Comparison of ENCODE assay signal across 10 mouse cellular contexts in the genomic region with DNA sequence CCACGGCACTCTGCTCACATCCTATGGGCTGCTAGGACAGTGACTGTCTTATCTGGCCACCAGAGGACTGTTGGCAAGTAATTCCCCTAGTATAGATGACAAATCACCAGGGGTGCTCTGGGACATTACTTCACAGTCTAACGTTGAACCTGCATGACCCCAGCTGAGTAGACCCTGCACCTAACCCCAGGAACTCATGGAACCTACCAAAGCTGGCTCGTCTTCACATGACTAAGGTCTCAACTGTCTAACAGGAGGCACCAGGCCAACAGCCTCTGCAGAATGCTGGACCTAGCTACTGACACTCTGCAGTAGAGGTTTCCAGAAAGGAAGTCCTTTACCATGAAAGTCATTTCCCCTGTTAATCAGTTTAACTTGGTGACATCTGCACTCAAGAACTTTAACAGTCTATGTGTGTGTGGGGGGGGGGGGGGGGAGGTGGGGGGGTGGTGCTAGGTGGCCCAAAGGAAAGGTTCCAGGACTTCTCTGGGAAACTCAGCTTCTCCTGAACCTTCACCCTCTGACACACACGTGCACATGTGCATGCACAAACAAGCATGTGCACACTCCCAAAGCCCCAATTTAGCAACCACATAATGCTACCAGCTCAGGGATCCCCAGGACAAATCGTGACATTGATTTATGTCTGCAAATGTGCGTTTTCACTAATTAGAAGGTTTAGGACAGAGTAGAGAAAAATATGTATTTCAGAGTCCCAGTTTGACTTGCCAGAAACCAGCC. TPM values are rescaled to one million over a fixed set of nuclear protein-coding genes. Genes with fewer than 3 reads are reported as not detected.
DNase-seq lines count a peak whose midpoint lies in the region; ATAC-seq and TF ChIP-seq lines count a peak whose summit lies in the region.
"Had no signal": no experiment of that assay in that cellular context is flagged by ENCODE, and none has a peak within 500 bp of the region (broad histone marks: within the 10 kb centered on the region; RNA-seq: fewer than 3 reads in every experiment).

No protein-coding gene starts in this region.

- H3K4me3 ChIP-seq in heart, adult 2 months: peak overlapping the region; percentile 30
- H3K4me3 ChIP-seq in thymus, adult 2 months (ENCODE audit: control insufficient read depth, insufficient read depth, low read length): no peak overlapping the region
- no peak overlapping the region for H3K4me3 ChIP-seq in forebrain, embryonic 14.5 days (ENCODE audit: low read depth, low read length)
- H3K4me3 ChIP-seq: neural tube, embryonic 13.5 days had no signal

- H3K4me2 ChIP-seq in forebrain, embryonic 14.5 days (ENCODE audit: low read length): no peak overlapping the region
- H3K4me2 ChIP-seq: neural tube, embryonic 13.5 days had no signal

- H3K4me1 ChIP-seq in heart, adult 2 months (ENCODE audit: control insufficient read depth, insufficient read depth, low read length): peaks cover 42% of the 10 kb centered on the region
- H3K4me1 ChIP-seq in thymus, adult 2 months (replicated peaks; ENCODE audit: control insufficient read depth, insufficient read depth, low read length): peaks cover 55% of the 10 kb centered on the region
- peaks cover 3% of the 10 kb centered on the region; the same call in 1 of the 2 replicates for H3K4me1 ChIP-seq in forebrain, embryonic 14.5 days (ENCODE audit: control insufficient read depth, insufficient read depth, low read length)

- H3K9ac ChIP-seq in heart, adult 2 months (ENCODE audit: low read depth, low read length): no peak overlapping the region
- H3K9ac ChIP-seq in forebrain, embryonic 14.5 days (ENCODE audit: low read length): no peak overlapping the region
- H3K9ac ChIP-seq: neural tube, embryonic 13.5 days had no signal

- peak; percentile 52 to 54 for DNase-seq in heart, adult 2 months
- DNase-seq in heart, postnatal 36 days: no peak
- no peak for DNase-seq in thymus, adult 2 months
- DNase-seq in thymus, postnatal 25 days: no peak
- peak; percentile 71 for DNase-seq in kidney, postnatal 10 days
- no peak for DNase-seq in embryo, embryonic 10.5 days (ENCODE audit: low spot score)
- DNase-seq in cerebellum, postnatal 10 days: no peak
- no peak for DNase-seq in forebrain, embryonic 14.5 days (ENCODE audit: low spot score)
- DNase-seq: right cerebral cortex, postnatal 4 days had no signal

- TF ChIP-seq POLR2A in heart, adult 2 months (IDR thresholded peaks at IDR 0.05; ENCODE audit: insufficient read depth, low read depth, low read length): no peak
- no peak for TF ChIP-seq POLR2A in thymus, adult 2 months (IDR thresholded peaks at IDR 0.05; ENCODE audit: control insufficient read depth, extremely low read depth, insufficient read depth, low read length, poor library complexity)

- peaks cover 12% of the 10 kb centered on the region for H3K79me2 ChIP-seq in heart, adult 2 months (replicated peaks; ENCODE audit: control insufficient read depth, insufficient read depth, low read length)

- no peak for ATAC-seq in forebrain, embryonic 14.5 days

- intact Hi-C loops in heart, adult 2 months (cut with DNase I): no loop called here
- intact Hi-C loops in heart, postnatal 36 days (cut with DNase I): no loop called here

- no peak for TF ChIP-seq CTCF in heart, adult 2 months (IDR thresholded peaks at IDR 0.05)
- TF ChIP-seq CTCF in thymus, adult 2 months (IDR thresholded peaks at IDR 0.05; ENCODE audit: borderline replicate concordance, control insufficient read depth, extremely low read depth, insufficient read depth, low read length, poor library complexity): no peak

- H3K27ac ChIP-seq in heart, adult 2 months: peak overlapping the region; percentile 89
- H3K27ac ChIP-seq in thymus, adult 2 months (ENCODE audit: control insufficient read depth, insufficient read depth, low read length): peak overlapping the region; percentile 6; the same call in 1 of the 2 replicates
- H3K27ac ChIP-seq in forebrain, embryonic 14.5 days (ENCODE audit: low read depth, low read length): no peak overlapping the region
- H3K27ac ChIP-seq: neural tube, embryonic 13.5 days had no signal

- WGBS in heart, adult 2 months: 17% methylated on average over 6 of the region's 6 CpGs
- WGBS in thymus, adult 2 months: 19% methylated on average over 6 of the region's 6 CpGs
- WGBS in forebrain, embryonic 14.5 days: 89% methylated on average over 6 of the region's 6 CpGs

- H3K36me3 ChIP-seq in heart, adult 2 months (ENCODE audit: control insufficient read depth, insufficient read depth, low read length): no peaks in the 10 kb centered on the region
- H3K36me3 ChIP-seq in thymus, adult 2 months (ENCODE audit: control insufficient read depth, insufficient read depth, low read length): no peaks in the 10 kb centered on the region
- H3K36me3 ChIP-seq in forebrain, embryonic 14.5 days (ENCODE audit: control insufficient read depth, insufficient read depth, low read length): no peaks in the 10 kb centered on the region
- H3K36me3 ChIP-seq: neural tube, embryonic 13.5 days had no signal

- H3K27me3 ChIP-seq in heart, adult 2 months (ENCODE audit: control insufficient read depth, insufficient read depth, low read length): no peaks in the 10 kb centered on the region
- H3K27me3 ChIP-seq in thymus, adult 2 months (ENCODE audit: control insufficient read depth, insufficient read depth, low read length): no peaks in the 10 kb centered on the region
- H3K27me3 ChIP-seq in forebrain, embryonic 14.5 days (replicated peaks; ENCODE audit: control insufficient read depth, insufficient read depth, low read length): no peaks in the 10 kb centered on the region
- H3K27me3 ChIP-seq: neural tube, embryonic 13.5 days had no signal

- TF ChIP-seq EP300 in heart, adult 2 months (IDR thresholded peaks at IDR 0.05; ENCODE audit: insufficient read depth, low read depth, low read length): no peak

- no peaks in the 10 kb centered on the region for H3K9me3 ChIP-seq in forebrain, embryonic 14.5 days (replicated peaks; ENCODE audit: control insufficient read depth, low read length)
- H3K9me3 ChIP-seq: neural tube, embryonic 13.5 days had no signal

RNA-seq across cellular contexts. Expression of a gene that starts 19.0 kb away (rescaled TPM):
- total RNA-seq in heart, adult 2 months (2021): 10 to 100 TPM; 52.2 to 56.5 TPM
- 35.0 and 36.3 TPM in 2 replicates for polyA plus RNA-seq in heart, adult 2 months (2012; rRNA removed)
- 10 to 100 TPM; 51.3 to 60.3 TPM for total RNA-seq in heart, postnatal 36 days (2021)
- 35.9 and 48.9 TPM in 2 replicates for polyA plus RNA-seq in thymus, adult 2 months (2012; rRNA removed)
- 1.8 and 2.1 TPM in 2 replicates for polyA plus RNA-seq in forebrain, embryonic 14.5 days (2014; fragmentation: Nextera tagmentation; extraction: Ambion mirVana)

RNA-seq across cellular contexts. Expression of a gene that starts 40.8 kb away (rescaled TPM):
- 1 to 10 TPM; 8.1 to 8.3 TPM for total RNA-seq in heart, adult 2 months (2021)
- polyA plus RNA-seq in heart, adult 2 months (2012; rRNA removed): 17.9 and 23.3 TPM in 2 replicates
- 1 to 10 TPM; 7.3 to 7.5 TPM for total RNA-seq in heart, postnatal 36 days (2021)
- 24.8 and 25.2 TPM in 2 replicates for polyA plus RNA-seq in thymus, adult 2 months (2012; rRNA removed)
- polyA plus RNA-seq in forebrain, embryonic 14.5 days (2014; fragmentation: Nextera tagmentation; extraction: Ambion mirVana): 29.7 and 34.6 TPM in 2 replicates

Comparison
In these comparisons a context has a peak if more than half of its experiments do, and no peak if none do; other contexts are left out.
1. DNase-seq: peak in heart, adult 2 months (2 of 2) and kidney, postnatal 10 days (single experiment); none in heart, postnatal 36 days (0 of 2), thymus, adult 2 months (single experiment), thymus, postnatal 25 days (single experiment), embryo, embryonic 10.5 days (single experiment), cerebellum, postnatal 10 days (0 of 2) and forebrain, embryonic 14.5 days (single experiment).
2. RNA of a gene that starts 19.0 kb away (polyA plus RNA-seq): 35.0 to 36.3 TPM in heart, adult 2 months and 35.9 to 48.9 TPM in thymus, adult 2 months; 1.8 to 2.1 TPM in forebrain, embryonic 14.5 days; every median in the first group is over 10 times any median in the second.